Mouse (Mus musculus) C2C12 (cell line): ENCODE measurements around the gene Mrps23.

Source experiments
- CTCF ChIP-seq: IDR thresholded peaks from one replicate; pipeline ENCODE4 v1.5.1; 2011; ENCODE audit not compliant: control insufficient read depth, insufficient read depth, insufficient read length
- MAX ChIP-seq: IDR thresholded peaks from one replicate; pipeline ENCODE4 v1.6.1; 2011; ENCODE audit warnings: mild to moderate bottlenecking, control low read depth

DNA sequence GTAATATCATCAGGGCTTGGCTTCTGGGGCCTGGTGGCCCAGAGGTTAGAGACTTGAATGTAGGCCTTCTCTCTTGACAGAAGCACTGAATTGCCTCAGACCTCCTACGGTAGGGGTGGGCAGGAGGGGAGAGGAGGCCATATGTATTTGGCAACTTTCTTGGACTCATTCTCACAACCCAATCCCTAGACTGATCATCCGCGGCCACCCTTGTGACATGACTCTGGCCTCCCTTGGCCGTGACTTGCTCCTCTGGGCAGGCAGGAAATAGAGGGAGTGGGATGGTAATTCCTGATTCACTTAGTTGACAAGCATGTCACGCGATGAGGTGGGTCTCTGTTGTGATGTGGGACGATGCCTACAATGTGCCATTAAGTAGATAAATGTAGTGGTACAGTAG lies 37.7 kb upstream of the Mrps23 start:
- TF ChIP-seq CTCF (no peak), MAX (no peak)
